Mouse (Mus musculus) left cerebral cortex, adult 18-20 months (tissue): ENCODE measurements around the gene Cby3. TPM values are rescaled to one million over a fixed set of nuclear protein-coding genes. Genes with fewer than 3 reads are reported as not detected.
"Not testable (repeated sequence)": the region's sequence is repeated elsewhere in the genome, so short reads cannot be mapped to it uniquely, and the experiment has no call there.

Source experiments
- DNase-seq, 2 experiments: peaks; one replicate each; pipeline ENCODE4 v3.0.0; 2021 to 2022; ENCODE audit warnings: low spot score in 2 of 2, mixed read lengths in 1 of 2
- long read RNA-seq, 2 experiments: library from polyadenylated mRNA; stranded (forward); transcript quantifications; one replicate each; pipeline ENCODE4 v2.0.0; 2021
- total RNA-seq, 2 experiments: library from RNA; stranded (reverse); gene quantifications; 2 replicates each; pipeline ENCODE4 v1.2.3; 2021

Gene Cby3
- total RNA-seq: under 1 TPM in 1 of 2 experiments, not detected in 1; 0.93 TPM
- long read RNA-seq, experiment 1: 0 reads
- long read RNA-seq, experiment 2: 0 reads

DNA sequence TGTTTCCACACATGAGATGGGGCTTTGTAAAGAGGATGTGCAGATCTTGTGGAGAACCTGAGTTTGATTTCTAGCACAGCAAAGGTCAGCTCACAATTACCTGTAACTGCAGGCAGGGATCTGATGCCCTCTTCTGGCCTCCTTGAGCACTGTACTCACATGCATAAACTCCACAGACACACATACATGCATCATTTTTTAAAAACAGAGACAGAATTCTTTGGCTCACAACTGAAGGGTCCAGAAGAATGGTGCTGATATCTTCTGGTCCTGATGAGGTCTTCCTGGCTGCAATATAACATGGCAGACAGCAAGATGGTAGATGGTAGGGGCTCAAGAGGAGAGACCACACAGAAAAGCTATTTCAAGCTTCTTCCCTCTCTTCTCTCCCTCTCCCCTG is at the start of gene Cby3:
Gene Cby3 (plus strand): TSS at position 301 of the 400 bp plus-strand sequence.
- no peak for DNase-seq

DNA sequence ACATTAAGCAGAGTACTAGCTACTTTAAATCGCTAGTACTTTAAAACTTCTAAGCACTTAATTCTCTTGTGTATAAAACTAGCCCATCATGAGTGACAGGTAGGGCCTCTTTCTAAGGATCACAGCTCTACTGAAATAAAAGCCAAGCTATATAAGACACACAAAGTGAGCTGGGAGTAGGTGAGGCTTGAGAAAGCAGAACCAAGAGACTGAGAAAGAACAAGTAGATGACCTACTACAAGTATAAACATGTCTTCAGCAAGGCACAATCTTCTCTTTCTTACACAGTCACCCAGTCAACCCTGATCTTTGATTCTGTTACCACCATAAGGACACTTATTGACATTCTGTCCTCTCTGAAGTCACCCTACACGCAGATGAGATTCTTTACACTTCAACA is 41.5 kb upstream of the Cby3 start:
- no peak for DNase-seq

DNA sequence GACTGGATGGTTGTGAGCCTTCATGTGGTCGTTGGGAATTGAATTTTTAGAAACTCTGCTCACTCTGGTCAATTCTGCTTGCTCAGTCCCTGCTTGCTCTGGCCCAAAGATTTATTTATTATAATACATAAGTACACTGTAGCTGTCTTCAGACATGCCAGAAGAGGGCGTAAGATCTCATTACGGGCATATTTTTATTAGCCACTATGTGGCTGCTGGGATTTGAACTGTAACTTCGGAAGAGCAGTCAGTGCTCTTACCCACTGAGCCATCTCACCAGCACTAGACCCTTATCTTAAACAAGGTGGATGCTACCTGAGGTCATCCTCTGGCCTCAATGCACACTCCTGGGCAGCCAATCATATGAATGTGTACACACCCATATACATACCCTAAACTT is 34.9 kb upstream of the Cby3 start:
- DNase-seq: not testable (repeated sequence)

DNA sequence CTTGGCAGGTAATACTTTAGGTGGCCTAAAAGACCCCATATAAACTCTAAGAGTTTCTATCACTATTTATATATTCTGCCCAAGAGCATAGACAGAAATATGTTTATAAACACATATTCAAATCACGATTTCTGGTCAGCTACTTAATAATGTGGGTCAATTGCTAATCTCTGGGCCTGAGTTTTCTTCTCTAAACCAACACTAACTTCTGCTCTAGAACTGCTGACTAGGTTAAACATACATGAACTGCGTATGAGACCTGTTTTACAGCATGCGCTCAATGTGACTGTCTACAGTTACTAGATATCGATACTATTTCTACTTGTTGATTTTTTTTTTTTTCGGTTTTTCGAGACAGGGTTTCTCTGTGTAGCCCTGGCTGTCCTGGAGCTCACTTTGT is 33.0 kb upstream of the Cby3 start:
- no peak for DNase-seq

DNA sequence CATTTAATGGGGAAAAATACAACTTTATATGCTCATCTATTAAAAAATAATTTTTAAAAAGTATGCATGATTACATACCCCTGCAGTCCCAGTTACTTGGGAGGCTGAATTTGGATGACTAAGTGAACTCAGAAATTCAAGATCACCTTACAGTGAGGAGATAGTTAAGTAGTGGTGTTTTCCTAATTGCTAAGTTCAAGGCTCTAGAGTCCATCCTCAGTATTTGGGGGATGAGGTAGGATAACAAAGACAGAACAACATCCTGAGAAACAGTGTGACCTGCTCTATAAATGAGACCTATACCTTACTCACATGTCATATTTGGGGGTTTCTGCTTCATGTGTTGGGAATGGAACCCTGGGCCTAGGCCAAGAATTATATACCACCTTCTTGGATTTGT is 31.9 kb upstream of the Cby3 start:
- DNase-seq: no peak

DNA sequence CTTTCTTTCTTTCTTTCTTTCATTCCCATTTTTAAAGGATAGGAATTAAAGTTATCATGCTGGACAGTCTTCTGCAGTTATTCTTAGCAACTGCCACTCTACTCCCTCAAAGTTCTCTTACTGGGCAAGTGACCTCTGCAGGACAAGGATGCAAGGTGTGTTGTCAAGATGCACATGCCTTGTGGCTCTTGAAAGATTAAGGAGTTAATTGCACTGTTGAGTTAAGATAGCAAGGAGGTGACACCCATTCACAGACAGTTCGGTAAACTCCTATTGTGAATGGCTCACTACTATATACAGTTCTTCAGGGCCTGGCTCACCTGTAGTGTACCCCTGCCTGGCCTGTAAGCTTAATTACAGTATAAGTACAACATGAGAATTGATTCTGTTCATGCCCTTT is 30.4 kb upstream of the Cby3 start:
- no peak for DNase-seq

DNA sequence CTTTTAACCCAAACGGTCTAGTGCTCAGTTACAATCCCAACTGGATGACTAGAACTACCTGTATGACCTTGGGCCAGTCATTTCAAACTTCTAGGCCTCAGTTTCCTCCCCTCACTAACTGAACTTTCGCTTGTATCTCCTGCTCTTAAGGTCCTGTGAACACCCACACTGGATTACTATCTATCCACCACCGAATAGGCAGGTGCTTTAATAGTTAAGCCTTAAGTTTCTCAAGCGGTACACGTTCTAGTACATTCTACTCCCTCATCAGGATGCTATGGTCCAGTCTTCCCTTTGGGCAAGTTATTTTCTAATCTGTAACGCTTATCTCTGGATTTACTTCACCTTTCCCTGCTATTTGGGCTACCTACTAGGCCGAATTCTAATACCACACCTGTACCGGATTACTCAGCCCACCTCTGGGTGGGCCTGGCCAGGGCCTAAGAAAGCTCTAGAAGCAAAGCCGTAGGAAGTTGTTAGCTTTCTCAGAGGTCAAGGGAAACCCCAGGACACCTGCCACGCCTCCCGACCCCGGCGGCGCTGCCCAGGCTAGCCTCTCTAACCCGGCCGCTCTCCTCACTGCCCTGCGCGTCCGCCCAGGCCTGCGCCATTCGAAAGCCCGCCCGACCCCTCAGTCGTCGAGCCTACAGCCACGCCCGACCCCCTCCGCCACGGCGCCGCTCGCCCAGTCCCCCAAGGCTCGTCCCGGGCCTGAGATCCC is 29.4 kb upstream of the Cby3 start:
- no peak for DNase-seq

DNA sequence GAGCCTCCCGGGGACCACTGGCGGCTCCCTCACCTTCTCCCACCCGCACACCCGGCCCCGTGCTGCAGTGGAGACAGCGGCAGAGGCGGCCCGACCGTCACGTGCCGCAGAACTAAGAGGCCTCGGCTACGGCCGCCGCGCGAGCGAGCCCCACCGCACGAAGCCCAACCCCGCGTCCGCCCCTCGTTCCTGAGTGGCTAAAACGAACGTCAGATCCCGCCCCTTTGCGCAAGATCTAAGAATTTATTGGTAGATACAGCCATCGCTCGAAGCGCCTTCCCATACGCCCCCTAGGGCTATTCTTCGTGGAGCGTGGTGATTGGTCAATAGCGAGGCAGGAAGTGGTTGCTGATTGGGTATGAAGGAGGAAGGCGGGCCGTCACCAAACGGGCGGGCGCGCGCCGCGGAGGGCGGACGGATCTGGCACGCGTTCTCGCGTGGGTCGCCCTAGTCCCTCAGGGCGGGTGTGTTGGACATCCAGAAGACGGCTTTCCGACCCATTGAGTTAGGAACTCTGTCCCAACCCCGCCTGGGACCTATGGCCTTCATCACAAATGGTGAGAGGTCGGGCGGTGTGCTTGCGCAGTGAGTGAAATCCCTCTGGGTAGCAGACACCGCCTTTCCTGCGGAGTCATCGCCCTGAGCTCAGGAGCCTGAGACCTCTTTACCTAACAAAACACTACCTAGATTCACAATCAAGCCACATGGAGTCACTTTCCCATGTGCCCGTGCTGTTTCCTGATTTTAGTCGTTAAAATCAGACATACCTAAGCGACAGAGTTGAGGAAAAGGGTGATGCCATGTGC is 28.6 kb upstream of the Cby3 start, which contains the start of gene Canx:
Gene Canx (minus strand): TSS at position 178 of the 806 bp plus-strand sequence.
- DNase-seq: peak; percentile 98 to 99

DNA sequence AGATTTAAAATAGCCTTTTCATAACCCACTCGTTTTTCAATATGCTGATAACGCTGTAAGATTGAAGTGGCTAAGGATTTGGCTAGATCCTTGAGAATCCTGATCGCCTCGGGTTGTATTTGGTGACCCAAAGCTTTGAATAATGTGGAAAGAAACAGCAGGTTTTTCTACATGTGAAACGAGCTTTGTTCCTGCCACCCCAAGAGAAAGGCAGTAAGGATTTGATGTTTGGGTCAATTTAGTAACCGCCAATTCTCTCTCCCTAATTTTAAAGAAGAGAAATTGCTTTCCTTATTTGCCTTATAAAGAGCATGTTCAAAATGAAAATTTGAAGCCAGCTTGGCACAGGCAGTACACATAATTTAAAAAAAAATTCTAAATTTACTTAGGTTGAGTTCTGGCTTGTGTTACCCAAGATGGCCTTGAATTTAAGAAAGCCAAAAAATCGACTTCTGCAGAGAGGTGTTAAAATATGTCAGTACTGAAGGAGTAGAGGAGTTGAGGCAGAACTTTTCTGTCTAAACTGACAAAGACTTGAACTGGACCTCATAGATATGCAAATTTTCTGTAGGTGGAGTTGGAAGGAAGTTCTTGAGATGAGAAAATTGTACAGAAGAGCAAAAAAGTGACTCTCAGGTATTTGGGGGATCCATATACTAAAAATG is 27.8 kb upstream of the Cby3 start:
- no peak for DNase-seq

DNA sequence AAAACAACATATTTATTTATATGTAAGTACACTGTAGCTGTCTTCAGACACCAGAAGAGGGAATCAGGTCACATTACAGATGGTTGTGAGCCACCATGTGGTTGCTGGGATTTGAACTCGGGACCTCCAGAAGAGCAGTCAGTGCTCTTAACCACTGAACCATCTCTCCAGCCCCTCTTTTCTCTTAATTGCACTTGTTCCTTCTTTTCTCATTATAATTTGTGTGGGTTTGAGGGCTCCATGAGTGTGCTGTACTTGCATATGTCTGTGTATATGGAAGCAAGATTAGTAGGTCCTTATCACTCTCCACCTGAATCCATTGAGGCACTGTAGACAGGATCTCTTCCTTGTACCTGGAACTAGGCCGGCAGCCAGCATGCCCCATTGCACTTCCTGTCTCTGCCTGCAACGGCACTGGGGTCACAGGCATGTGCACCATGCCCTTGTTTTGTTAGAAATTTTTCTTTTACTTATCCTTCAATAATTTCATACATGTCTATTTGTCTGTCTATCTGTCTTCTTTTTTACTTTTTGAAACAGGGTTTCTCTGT is 26.1 kb upstream of the Cby3 start:
- no peak for DNase-seq

DNA sequence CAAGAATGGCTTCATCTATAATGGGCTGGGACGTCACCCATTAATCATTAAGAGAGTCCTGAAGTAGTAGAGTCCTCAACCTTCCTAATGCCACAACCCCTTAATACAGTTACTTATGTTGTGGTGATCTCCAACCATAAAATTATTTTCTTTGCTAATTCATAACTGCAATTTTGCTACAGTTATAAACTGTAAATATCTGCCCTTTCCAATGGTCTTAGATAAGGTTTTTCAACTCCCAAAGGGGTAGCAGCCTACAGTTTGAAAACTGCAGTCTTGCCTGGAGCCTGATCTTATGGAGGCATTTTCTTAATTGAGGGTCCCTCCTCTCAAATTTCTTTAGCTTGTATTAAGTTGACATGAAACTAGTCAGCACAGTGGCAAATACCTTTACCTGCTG is 24.9 kb upstream of the Cby3 start:
- DNase-seq: no peak

DNA sequence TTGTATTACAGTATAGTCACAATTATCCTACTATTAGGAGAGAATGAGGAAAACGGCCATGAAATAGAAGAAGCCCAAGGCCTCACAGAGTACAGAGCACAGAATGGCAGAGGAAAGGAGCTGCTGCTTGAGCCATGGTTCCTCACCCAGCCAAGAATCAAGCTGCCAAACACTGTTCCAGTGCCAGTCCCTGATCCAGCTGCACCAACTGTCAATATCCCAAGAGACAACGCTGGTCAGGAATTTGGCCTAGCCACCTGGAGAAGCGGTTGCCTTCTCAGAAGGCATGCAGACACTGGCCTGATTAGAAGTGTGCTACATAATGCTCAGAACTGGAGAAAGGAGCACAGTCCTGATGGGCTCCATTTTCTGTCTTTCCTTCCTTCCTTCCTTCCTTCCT is 21.1 kb upstream of the Cby3 start:
- no peak for DNase-seq

DNA sequence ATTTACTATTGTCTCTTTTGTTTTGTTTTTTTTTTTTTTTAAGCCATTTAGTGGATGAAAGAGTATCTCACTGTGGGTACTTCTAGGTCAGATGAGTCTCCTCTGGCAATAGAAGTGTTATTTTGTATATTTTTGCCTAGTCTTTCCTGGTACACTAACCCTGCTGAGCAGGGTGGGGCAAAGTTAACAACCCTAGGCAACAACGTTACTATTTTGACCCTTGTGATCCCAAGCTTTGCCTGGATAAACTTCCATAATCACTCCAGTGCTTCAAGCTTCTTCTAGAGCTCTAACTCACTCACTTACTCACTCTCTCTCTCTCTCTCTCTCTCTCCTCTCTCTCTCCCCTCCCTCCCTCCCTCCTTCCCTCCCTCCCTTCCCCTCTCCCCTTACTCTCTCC is 18.1 kb upstream of the Cby3 start:
- no peak for DNase-seq

DNA sequence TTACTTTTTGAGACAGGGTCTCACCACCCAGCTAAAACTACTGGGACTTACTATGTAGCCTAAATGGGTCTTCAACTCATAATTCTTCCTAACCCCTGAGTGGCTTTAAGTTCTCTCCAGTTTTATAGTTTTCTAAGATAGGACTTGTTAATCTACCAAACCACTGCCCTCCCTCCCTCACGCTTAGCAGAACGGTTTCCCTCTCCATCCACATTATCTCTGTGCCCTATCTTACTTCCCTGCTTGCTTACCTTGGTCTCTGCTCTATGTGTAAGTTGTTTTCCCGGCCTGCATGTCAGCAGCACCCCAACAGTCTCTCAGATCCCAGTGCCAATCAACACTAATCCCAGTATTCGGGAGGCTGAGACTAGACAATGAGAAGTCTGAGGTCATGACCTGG is 17.4 kb upstream of the Cby3 start:
- DNase-seq: no peak

DNA sequence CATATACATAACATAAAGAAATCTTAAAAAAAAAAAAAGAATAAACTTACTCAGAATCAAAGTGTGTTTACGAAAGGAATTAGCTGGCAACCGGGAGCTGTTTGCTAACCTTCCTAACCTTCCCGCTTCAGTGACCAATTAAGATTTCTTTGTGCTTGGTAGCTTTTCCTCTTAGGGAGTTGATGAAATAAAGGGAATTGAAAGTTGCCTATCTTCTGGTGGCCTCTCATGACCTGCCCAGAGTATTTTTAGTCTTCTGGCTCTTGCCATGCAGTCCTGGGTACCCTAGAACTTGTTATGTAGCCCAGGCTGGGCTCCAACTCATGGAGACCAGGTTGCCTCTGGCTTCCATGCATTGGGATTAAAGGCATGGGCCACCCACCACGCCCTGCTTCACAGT is 8.8 kb upstream of the Cby3 start:
- DNase-seq: no peak

DNA sequence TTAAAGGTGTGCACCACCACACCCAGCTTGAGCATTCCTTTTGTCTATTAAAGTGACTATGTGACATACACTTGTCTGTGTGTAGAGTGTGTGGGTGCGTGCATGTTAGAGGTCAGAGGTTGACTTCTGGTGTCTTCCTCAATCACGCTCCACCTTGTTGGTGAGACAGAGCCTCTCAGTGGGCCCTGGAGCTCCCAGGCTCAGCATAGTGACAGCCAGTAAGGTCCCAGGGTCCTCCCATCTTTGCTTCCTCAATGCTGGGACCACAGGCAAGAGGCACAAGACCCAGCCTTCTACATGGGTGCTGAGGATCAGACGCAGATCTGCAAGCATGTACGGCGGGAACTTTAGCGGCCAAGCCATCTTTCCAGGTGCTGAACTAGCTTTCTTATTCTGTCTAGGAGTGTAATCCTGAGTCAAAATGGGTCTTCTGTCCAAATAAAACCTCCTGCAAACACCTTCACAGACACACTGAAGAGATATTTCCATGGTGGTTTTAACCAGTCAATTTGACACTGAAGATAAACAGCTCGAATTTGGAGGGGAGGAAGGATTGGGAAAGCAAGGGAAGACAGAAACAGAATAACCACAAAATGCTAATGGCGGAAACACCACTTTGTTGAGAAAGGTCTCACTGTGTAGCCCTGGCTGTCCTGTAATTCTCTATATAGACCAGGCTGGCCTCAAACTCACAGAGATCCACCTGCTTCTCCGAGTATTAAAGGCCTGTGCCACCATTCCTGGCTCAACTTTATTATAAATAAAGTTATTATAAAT is 7.8 kb upstream of the Cby3 start:
- no peak for DNase-seq

DNA sequence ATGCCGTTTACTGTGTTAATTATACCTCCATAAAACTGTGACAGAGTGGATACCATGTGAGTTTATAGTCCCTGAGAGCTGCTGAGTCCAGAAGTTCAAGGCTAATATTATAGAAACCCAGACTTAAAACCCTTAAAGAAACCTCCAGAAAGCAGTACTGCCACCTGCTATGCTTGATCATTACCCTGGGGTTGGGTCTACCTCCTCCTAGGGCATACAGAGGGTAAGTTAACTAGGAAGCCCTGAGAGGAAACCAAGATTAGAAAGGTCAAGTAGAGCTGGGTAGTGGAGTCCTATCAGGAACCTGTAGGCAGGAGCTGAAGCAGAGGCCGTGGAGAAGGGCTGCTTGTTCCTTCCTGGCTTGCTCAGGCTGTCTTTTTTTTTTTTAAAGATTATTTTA is 2.1 kb upstream of the Cby3 start:
- no peak for DNase-seq

DNA sequence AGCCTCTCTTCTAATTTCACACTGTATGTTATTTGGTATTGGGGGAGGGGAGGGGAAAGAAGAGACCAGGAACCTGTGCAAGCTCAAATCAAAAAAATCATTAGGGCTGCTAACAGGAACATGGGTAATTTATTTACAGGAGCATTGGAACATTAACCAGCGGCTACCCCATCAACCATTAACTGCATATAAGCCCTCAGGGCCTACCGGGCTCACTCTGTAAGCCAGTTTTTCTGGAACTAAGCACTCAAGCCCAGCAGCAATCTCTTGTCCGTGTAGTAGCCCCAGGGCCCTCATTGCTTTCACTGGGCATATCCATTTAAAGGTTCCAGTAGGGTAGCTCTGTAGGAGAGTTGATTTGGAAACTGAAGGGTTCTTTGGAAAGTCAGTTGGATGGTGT is 589 bp downstream of the Cby3 start:
- no peak for DNase-seq

DNA sequence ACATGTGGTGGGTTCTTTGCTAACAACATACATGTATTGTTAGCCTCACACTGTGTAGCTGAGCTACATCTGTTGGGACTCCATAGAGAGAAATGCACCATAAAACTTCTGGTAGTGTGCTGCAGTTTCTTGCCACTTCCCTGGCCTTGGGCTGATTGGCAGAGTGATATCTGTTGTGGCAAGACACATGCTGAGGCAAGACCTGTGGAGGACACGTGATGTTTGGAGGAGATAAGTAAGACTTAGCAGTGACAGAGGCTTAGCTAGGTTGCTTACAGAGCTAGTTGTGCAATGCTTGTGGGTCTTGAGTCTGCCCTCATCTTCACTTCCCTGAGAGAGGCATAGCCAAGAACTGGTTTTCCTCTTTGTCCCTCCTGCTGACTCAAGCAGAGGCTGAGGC is 1.1 kb downstream of the Cby3 start:
- no peak for DNase-seq

DNA sequence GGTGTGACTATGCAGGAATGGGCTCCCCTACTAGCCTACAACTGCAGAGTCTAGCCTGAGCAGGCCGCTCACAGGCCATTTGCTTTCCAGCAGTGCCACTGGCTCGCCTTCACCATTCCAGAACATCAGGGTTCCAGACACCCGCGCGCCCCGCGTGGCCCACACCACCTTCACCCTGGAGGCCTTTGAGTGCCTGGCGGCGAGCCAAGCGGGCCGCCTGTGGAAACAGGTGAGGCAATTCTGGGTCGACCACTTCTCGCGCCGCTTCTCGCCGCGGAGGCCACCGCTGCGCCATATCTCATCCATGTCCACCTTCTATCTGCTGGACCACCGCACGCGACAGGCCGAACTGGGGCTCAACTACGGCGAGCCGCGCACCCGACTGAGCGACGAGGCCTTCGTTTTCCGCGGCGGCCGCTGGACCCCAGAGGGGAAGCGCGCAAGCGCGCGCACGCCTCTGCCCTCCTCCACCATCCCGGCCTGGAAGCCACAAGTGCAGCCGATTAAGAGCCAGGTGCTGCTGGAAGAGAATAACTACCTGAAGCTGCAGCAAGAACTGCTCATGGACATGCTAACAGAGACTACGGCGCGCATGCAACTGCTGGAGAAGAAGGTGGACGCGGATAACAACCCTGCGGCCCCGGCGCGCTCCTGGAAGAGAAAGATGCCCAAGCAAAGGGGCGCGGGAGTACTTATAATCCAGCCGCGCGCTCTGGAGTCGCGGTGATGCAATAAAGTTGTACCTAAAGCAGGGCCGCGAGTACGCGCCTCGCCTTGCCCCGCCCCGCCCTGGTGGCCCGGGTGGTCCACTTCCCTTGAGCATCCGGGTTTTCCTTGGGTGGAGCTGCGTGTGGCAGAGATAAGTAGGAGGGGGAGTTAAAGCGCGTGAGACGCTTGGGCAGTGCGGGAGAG is 4.9 kb downstream of the Cby3 start:
- DNase-seq: peak; percentile 50 to 71
